Mouse (Mus musculus) erythroblast, embryonic 14.5 days (primary cell): ENCODE data around the gene Stil.

Source experiments
- GATA1 ChIP-seq: IDR thresholded peaks from 2 replicates; pipeline ENCODE4 v1.6.1; 2012; ENCODE audit warnings: low read length, inconsistent platforms, mixed read lengths
- TAL1 ChIP-seq: IDR thresholded peaks from 3 replicates; pipeline ENCODE4 v1.6.1; 2012; ENCODE audit warnings: low read length, inconsistent platforms, mixed read lengths

- no peak for TF ChIP-seq TAL1
- TF ChIP-seq GATA1, result no peak
Measured at GRCm38 (mm10) chr4:114982619-114983018, 17.3 kb upstream of the Stil start.
